Mouse (Mus musculus) midbrain, postnatal 0 days (tissue): ENCODE measurements at regions not wholly inside any gene's neighbourhood (a gene's known extent, or its start where the extent isn't known, plus 50 kb on each side); places are given as distances from the start of the nearest gene placed in this dataset.
A peak's percentile ranks its signal among the peaks of the same experiment; 100 is the strongest.

Experiments
- ATAC-seq: fragments of 200-750 bp; cut with Nextera tagmentation; 2 replicates; pipeline ENCODE4 v1.8.0; 2017; ENCODE audit warnings: moderate number of reproducible peaks, mild to moderate bottlenecking, moderate TSS enrichment, moderate library complexity; ENCODE audit not compliant: low FRiP score
- DNase-seq: peaks from one replicate; pipeline ENCODE4 v3.0.0-alpha.2; 2015; ENCODE audit warnings: low spot score
- H3K27ac ChIP-seq: fragments of 300-500 bp; sonication (generic); 2 replicates; pipeline ENCODE4 v1.5.1; 2014; ENCODE audit warnings: low read depth, mild to moderate bottlenecking, low read length, mixed read lengths
- H3K27me3 ChIP-seq: fragments of 300-500 bp; sonication (generic); 2 replicates; pipeline ENCODE4 v1.6.1; 2014; ENCODE audit warnings: low read length, control low read depth, mixed read lengths; ENCODE audit not compliant: insufficient read depth
- H3K36me3 ChIP-seq: fragments of 300-500 bp; sonication (generic); 2 replicates; pipeline ENCODE4 v1.6.1; 2014; ENCODE audit warnings: low read length, control low read depth, mixed read lengths; ENCODE audit not compliant: insufficient read depth
- H3K4me1 ChIP-seq: fragments of 300-500 bp; sonication (generic); 2 replicates; pipeline ENCODE4 v1.6.1; 2014; ENCODE audit warnings: mild to moderate bottlenecking, control low read depth, antibody characterized with exemption, low read length, mixed read lengths; ENCODE audit not compliant: insufficient read depth
- H3K4me2 ChIP-seq: fragments of 300-500 bp; sonication (generic); 2 replicates; pipeline ENCODE4 v1.6.1; 2014; ENCODE audit warnings: low read depth, mild to moderate bottlenecking, low read length, mixed read lengths; ENCODE audit not compliant: poor library complexity, severe bottlenecking
- H3K4me3 ChIP-seq: fragments of 300-500 bp; sonication (generic); 2 replicates; pipeline ENCODE4 v1.5.1; 2014; ENCODE audit warnings: low read depth, mild to moderate bottlenecking, low read length, moderate library complexity
- H3K9ac ChIP-seq: fragments of 300-500 bp; sonication (generic); replicated peaks from 2 replicates; pipeline ENCODE4 v1.6.1; 2014; ENCODE audit warnings: mild to moderate bottlenecking, low read length, moderate library complexity, mixed read lengths; ENCODE audit not compliant: poor library complexity, severe bottlenecking
- H3K9me3 ChIP-seq: fragments of 300-500 bp; sonication (generic); 2 replicates; pipeline ENCODE4 v1.6.1; 2016; ENCODE audit warnings: low read length, control low read depth
- CTCF ChIP-seq: IDR thresholded peaks from 2 replicates; pipeline ENCODE4 v1.5.1; 2016; ENCODE audit warnings: antibody characterized with exemption, mild to moderate bottlenecking
- WGBS: fragments of 180-500 bp; shearing (Covaris S2); extraction: QIAGEN DNeasy Blood & Tissue Kit; methylation state at CpG from one replicate; pipeline ENCODE4 v1.1.7; 2014; 5-methylcytosine and 5-hydroxymethylcytosine counted together

- H3K9ac ChIP-seq = no peak overlapping the region
- WGBS = 43% methylated on average over 1 of the region's 1 CpGs
Measured at GRCm38 (mm10) chr11:18821384-18821783, 197.4 kb downstream of the Meis1 start.

GRCm38 (mm10) chr11:18814110-18814509, 204.7 kb downstream of the Meis1 start:
- Histone ChIP-seq H3K4me2 (no peak overlapping the region), H3K4me3 (no peak overlapping the region), H3K27ac (no peak overlapping the region), H3K4me1 (no peaks in the 10 kb centered on the region), H3K9ac (no peak overlapping the region), H3K27me3 (no peaks in the 10 kb centered on the region), H3K9me3 (no peaks in the 10 kb centered on the region), H3K36me3 (no peaks in the 10 kb centered on the region)
- no peak for TF ChIP-seq CTCF
- ATAC-seq (no peak), DNase-seq (no peak)
- 95% methylated on average over 3 of the region's 3 CpGs for WGBS

More at GRCm38 (mm10) chr11:18821384-18821783, 197.4 kb downstream of the Meis1 start:
- Histone ChIP-seq H3K4me3 (no peak overlapping the region), H3K36me3 (no peaks in the 10 kb centered on the region), H3K9me3 (no peaks in the 10 kb centered on the region), H3K4me2 (no peak overlapping the region), H3K27me3 (no peaks in the 10 kb centered on the region), H3K4me1 (no peaks in the 10 kb centered on the region), H3K27ac (no peak overlapping the region)
- no peak for TF ChIP-seq CTCF
- ATAC-seq = no peak
- no peak for DNase-seq

GRCm38 (mm10) chr11:18767479-18767878, 251.3 kb downstream of the Meis1 start:
- Histone ChIP-seq H3K27me3 (no peaks in the 10 kb centered on the region), H3K9me3 (no peaks in the 10 kb centered on the region), H3K4me1 (no peaks in the 10 kb centered on the region), H3K36me3 (no peaks in the 10 kb centered on the region), H3K4me3 (no peak overlapping the region), H3K27ac (no peak overlapping the region), H3K9ac (no peak overlapping the region), H3K4me2 (no peak overlapping the region)
- ATAC-seq (no peak), DNase-seq (no peak)
- no peak for TF ChIP-seq CTCF
- over 99% methylated on average over 3 of the region's 3 CpGs for WGBS

- Histone ChIP-seq H3K27me3 (no peaks in the 10 kb centered on the region), H3K4me3 (no peak overlapping the region), H3K27ac (no peak overlapping the region), H3K4me2 (no peak overlapping the region), H3K9ac (no peak overlapping the region), H3K9me3 (no peaks in the 10 kb centered on the region), H3K4me1 (no peaks in the 10 kb centered on the region), H3K36me3 (no peaks in the 10 kb centered on the region)
- DNase-seq = no peak
- ATAC-seq = 0 out of 2 replicates have a peak, but pooled peaks have one; percentile 34
- 35% methylated on average over 6 of the region's 6 CpGs for WGBS
- no peak for TF ChIP-seq CTCF
Measured at GRCm38 (mm10) chr11:18766458-18767016, 252.2 kb downstream of the Meis1 start.

GRCm38 (mm10) chr11:18758591-18759074, 260.2 kb downstream of the Meis1 start:
- H3K27ac ChIP-seq = no peak overlapping the region
- no peak overlapping the region for H3K4me2 ChIP-seq
- DNase-seq (no peak), ATAC-seq (no peak)
- no peaks in the 10 kb centered on the region for H3K4me1 ChIP-seq
- no peak overlapping the region for H3K9ac ChIP-seq
- no peaks in the 10 kb centered on the region for H3K9me3 ChIP-seq
- H3K4me3 ChIP-seq = no peak overlapping the region
- H3K36me3 ChIP-seq = no peaks in the 10 kb centered on the region
- TF ChIP-seq CTCF = no peak
- WGBS = 84% methylated on average over 6 of the region's 6 CpGs
- no peaks in the 10 kb centered on the region for H3K27me3 ChIP-seq

- Histone ChIP-seq H3K4me2 (no peak overlapping the region), H3K9me3 (no peaks in the 10 kb centered on the region), H3K36me3 (no peaks in the 10 kb centered on the region), H3K9ac (no peak overlapping the region), H3K4me3 (no peak overlapping the region), H3K27me3 (no peaks in the 10 kb centered on the region), H3K27ac (no peak overlapping the region), H3K4me1 (no peaks in the 10 kb centered on the region)
- ATAC-seq (no peak), DNase-seq (peak; percentile 66)
- 58% methylated on average over 1 of the region's 1 CpGs for WGBS
- TF ChIP-seq CTCF = no peak
Measured at GRCm38 (mm10) chr11:18756576-18756975, 262.2 kb downstream of the Meis1 start.
